In the genomic region with DNA sequence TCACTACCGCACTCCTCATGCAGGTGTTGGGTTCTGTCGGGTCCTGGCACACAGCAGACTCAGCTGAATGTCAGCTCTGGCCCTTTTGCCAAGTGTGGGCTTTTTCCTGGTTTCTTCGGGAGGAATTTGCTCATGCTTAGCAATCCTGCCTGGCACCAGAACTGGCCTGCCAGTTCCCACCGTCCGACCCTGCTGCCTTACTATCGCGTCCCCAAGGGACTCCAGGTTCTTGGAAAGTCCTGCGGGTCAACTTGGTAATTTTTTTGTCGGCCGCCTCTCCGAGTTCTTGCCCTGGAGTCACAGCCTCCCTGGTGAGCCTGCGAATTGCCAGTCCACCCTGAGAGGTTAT, we compare ENCODE assay signal across 8 mouse cellular contexts. TPM values are rescaled to one million over a fixed set of nuclear protein-coding genes. Genes with fewer than 3 reads are reported as not detected.
A peak's percentile ranks its signal among the peaks of the same experiment; 100 is the strongest.
DNase-seq lines count a peak whose midpoint lies in the region; ATAC-seq lines count a peak whose summit lies in the region.

No protein-coding gene starts in this region.

- no peaks in the 10 kb centered on the region for H3K36me3 ChIP-seq in neural tube, embryonic 11.5 days (ENCODE audit: control insufficient read depth, insufficient read depth, low read length)
- no peaks in the 10 kb centered on the region for H3K36me3 ChIP-seq in midbrain, embryonic 10.5 days

- ATAC-seq in neural tube, embryonic 11.5 days (ENCODE audit: insufficient read depth, low FRiP score, low TSS enrichment) = no peak

- H3K27me3 ChIP-seq in neural tube, embryonic 11.5 days (ENCODE audit: control insufficient read depth, insufficient read depth, low read length) = no peaks in the 10 kb centered on the region
- H3K27me3 ChIP-seq in midbrain, embryonic 10.5 days (ENCODE audit: low read depth, poor library complexity, severe bottlenecking) = no peaks in the 10 kb centered on the region

- no peak for DNase-seq in neural tube, embryonic 11.5 days (ENCODE audit: low spot score)
- DNase-seq in neural tube, embryonic 10.5 days (ENCODE audit: extremely low spot score, low spot score) = no peak
- peak; percentile 36 for DNase-seq in cerebellum, adult 8-10 months
- DNase-seq in gastrocnemius, postnatal 36 days = peak; percentile 18 to 29
- peak; percentile 57 to 59 for DNase-seq in kidney, adult 8-10 months
- DNase-seq in midbrain, embryonic 10.5 days (ENCODE audit: low spot score) = no peak
- no peak for DNase-seq in embryo, embryonic 10.5 days (ENCODE audit: low spot score)
- no peak for DNase-seq in left cerebral cortex, postnatal 4 days

- H3K4me2 ChIP-seq in neural tube, embryonic 11.5 days (ENCODE audit: low read depth) = peak overlapping the region; percentile 58

- peaks cover 6% of the 10 kb centered on the region for H3K4me1 ChIP-seq in neural tube, embryonic 11.5 days (ENCODE audit: control insufficient read depth, insufficient read depth, low read length)
- peaks cover 37% of the 10 kb centered on the region for H3K4me1 ChIP-seq in midbrain, embryonic 10.5 days

- peak overlapping the region; percentile 91 for H3K4me3 ChIP-seq in neural tube, embryonic 11.5 days (ENCODE audit: low read depth, low read length)
- H3K4me3 ChIP-seq in midbrain, embryonic 10.5 days = peak overlapping the region; percentile 93

- WGBS in neural tube, embryonic 11.5 days = 3% methylated on average over 12 of the region's 12 CpGs
- WGBS in midbrain, embryonic 10.5 days = 3% methylated on average over 12 of the region's 12 CpGs

- intact Hi-C loops in gastrocnemius, postnatal 36 days (cut with DNase I) = no loop called here
- intact Hi-C loops in left cerebral cortex, postnatal 4 days (cut with DNase I) = no loop called here

- no peaks in the 10 kb centered on the region for H3K9me3 ChIP-seq in neural tube, embryonic 11.5 days (ENCODE audit: control insufficient read depth, low read length)
- H3K9me3 ChIP-seq in midbrain, embryonic 10.5 days (replicated peaks) = no peaks in the 10 kb centered on the region

- H3K27ac ChIP-seq in neural tube, embryonic 11.5 days (ENCODE audit: low read depth, low read length) = peak overlapping the region; percentile 97; the same call in 1 of the 2 replicates
- H3K27ac ChIP-seq in midbrain, embryonic 10.5 days (replicated peaks) = peak overlapping the region; percentile 99

- H3K9ac ChIP-seq in neural tube, embryonic 11.5 days (ENCODE audit: low read length) = peak overlapping the region; percentile 98

RNA-seq across cellular contexts. Expression of a gene that starts 0.9 kb away (rescaled TPM):
- 14.1 and 16.2 TPM in 2 replicates for polyA plus RNA-seq in neural tube, embryonic 11.5 days (2014; fragmentation: Nextera tagmentation; extraction: Ambion mirVana)
- total RNA-seq in gastrocnemius, postnatal 36 days (2021) = 10 to 100 TPM; 10.3 to 11.4 TPM
- 10.5 and 11.6 TPM in 2 replicates for polyA plus RNA-seq in midbrain, embryonic 10.5 days (2016; fragmentation: Nextera tagmentation; extraction: Ambion mirVana)
- total RNA-seq in left cerebral cortex, postnatal 4 days (2021) = 10 to 100 TPM; 25.7 to 26.8 TPM

RNA-seq across cellular contexts. Expression of a gene that starts 45.0 kb away (rescaled TPM):
- polyA plus RNA-seq in neural tube, embryonic 11.5 days (2014; fragmentation: Nextera tagmentation; extraction: Ambion mirVana) = 181 and 196 TPM in 2 replicates
- 10 to 100 TPM; 24.5 to 25.2 TPM for total RNA-seq in gastrocnemius, postnatal 36 days (2021)
- polyA plus RNA-seq in midbrain, embryonic 10.5 days (2016; fragmentation: Nextera tagmentation; extraction: Ambion mirVana) = 195 and 207 TPM in 2 replicates
- total RNA-seq in left cerebral cortex, postnatal 4 days (2021) = 10 to 100 TPM; 67.7 to 78.6 TPM

Comparison
In these comparisons a context has a peak if more than half of its experiments do, and no peak if none do; other contexts are left out.
1. DNase-seq: peak in cerebellum, adult 8-10 months (single experiment), gastrocnemius, postnatal 36 days (2 of 2) and kidney, adult 8-10 months (2 of 2); none in neural tube, embryonic 11.5 days (single experiment), neural tube, embryonic 10.5 days (single experiment), midbrain, embryonic 10.5 days (single experiment), embryo, embryonic 10.5 days (single experiment) and left cerebral cortex, postnatal 4 days (single experiment).